Mouse (Mus musculus): ENCODE results near the gene Nutm1. TPM values are rescaled to one million over a fixed set of nuclear protein-coding genes. Genes with fewer than 3 reads are reported as not detected.

The Nutm1 gene
- total and polyA plus RNA-seq, 2 experiments from 2014 or later, result 0.08 TPM; not detected in 1

DNA sequence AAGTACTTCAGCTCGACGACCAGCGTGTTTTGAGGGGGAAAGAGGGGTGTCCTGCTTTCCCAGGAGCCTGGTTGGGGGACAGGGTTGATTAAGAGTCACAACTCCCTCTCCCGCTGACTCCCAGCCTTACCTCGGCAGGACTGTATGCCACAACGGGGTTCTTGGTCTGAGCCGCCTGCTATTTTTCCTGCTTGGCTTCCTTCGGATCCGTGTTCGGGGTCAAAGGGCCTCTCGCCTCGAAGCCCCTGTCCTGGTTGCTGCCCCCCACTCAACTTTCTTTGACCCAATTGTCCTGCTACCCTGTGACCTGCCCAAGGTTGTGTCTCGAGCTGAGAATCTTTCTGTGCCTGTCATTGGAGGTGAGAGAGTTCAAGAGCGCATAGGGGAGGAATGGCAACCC lies 17.3 kb downstream of the Nutm1 start:
- Histone ChIP-seq H3K27ac (ENCODE audit: low read depth, low read length) (no peak overlapping the region), H3K4me3 (ENCODE audit: low read depth, low read length) (no peak overlapping the region), H3K4me2 (ENCODE audit: low read depth) (no peak overlapping the region), H3K9me3 (ENCODE audit: low read length) (no peaks in the 10 kb centered on the region), H3K36me3 (ENCODE audit: insufficient read depth) (peaks cover 16% of the 10 kb centered on the region), H3K4me1 (ENCODE audit: insufficient read depth) (no peaks in the 10 kb centered on the region), H3K27me3 (ENCODE audit: insufficient read depth, low read length) (no peaks in the 10 kb centered on the region), H3K9ac (no peak overlapping the region)
- DNase-seq (no peak), ATAC-seq (no peak)
- 86% methylated on average over 14 of the region's 14 CpGs for WGBS
- no peak for TF ChIP-seq CTCF (IDR thresholded peaks at IDR 0.05; ENCODE audit: low read depth)

DNA sequence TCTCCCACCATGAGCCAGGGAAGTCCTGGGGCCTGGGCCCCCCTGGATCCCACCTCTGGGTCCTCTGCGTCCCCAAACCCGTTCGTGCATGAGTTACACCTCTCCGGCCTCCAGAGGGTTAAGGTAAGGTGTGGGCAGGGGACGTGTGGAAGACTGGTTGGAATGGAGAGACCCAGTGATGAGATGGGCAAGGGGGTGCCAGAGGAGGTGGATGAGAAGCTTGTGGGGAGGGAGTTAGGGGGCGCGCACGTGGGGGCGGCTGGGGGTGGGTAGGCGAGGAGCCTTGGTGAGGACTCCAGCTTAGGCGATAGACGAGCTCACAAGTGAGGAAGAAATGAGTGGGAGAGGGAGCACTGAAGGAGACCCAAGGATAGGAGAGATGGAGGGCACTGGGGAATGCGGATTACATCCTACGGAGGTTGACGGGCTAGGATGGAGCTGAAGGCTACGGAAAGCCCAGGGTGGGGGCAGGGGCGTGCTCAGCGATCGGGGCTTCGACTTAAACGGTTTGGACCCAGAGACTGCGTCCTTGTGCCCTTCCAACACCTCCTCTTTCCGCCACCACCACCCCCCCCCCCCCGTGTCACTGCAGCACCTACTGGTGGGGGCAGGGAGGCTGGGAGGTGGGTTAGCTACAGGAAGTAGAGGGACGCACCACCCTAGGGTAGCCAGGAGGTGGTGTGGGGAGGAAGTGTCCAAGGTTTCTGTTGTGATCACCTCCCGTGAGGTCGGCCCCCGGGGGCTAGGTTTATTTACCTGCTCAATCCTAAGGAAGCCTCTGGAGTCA lies 19.0 kb downstream of the Nutm1 start:
- under 1% methylated on average over 25 of the region's 28 CpGs for WGBS
- peak overlapping the region; percentile 96 for H3K9ac ChIP-seq
- H3K4me1 ChIP-seq (ENCODE audit: insufficient read depth), result no peaks in the 10 kb centered on the region
- peak overlapping the region; percentile 93 for H3K27ac ChIP-seq (ENCODE audit: low read depth, low read length)
- peaks cover 10% of the 10 kb centered on the region for H3K36me3 ChIP-seq (ENCODE audit: insufficient read depth)
- ATAC-seq, result peak; percentile 68
- no peaks in the 10 kb centered on the region for H3K9me3 ChIP-seq (ENCODE audit: low read length)
- DNase-seq, result peak; percentile 71
- peak; percentile 42 for TF ChIP-seq CTCF (IDR thresholded peaks at IDR 0.05; ENCODE audit: low read depth)
- no peaks in the 10 kb centered on the region for H3K27me3 ChIP-seq (ENCODE audit: insufficient read depth, low read length)
- H3K4me3 ChIP-seq (ENCODE audit: low read depth, low read length), result peak overlapping the region; percentile 83
- H3K4me2 ChIP-seq (ENCODE audit: low read depth), result peak overlapping the region; percentile 77

DNA sequence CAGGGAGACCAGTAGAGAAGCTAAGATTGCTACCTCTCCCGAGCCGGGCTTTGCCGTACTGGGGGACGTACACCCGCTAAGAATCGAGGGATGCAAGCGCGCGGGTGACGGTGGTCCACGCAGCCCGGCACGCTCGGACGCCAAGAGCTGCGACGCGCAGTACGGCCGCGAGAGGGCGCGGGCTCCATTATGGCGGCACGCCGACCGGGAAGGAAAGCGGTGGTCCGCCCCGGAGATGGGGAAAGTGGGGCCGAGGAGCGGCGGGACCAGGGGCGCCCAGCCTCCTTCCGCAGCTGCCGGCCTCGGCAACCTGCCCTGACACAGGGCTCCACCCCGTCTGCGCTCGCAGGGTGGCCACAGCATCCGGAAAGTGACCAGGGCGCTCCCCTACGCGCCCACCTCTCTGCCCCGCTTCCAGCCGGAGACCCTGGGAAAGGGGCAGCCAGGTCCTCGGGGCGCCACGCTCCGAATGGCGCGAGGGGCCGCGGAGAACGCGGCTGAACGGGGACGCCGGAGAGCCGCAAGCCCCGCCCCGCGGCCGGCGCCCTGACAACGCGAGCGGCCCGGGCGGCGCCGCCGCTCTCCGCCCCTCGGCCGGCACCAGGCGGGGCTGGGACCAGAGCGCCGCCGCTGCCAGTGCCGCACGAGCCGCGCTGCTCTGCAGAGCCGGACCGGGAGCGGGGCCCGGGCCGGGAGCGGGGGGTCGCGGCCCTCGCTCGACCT lies 19.7 kb downstream of the Nutm1 start, which contains the start of gene Lpcat4:
TSS of gene Lpcat4 (plus strand) at position 257 of the 723 bp plus-strand sequence.
- H3K4me1 ChIP-seq (ENCODE audit: insufficient read depth), result no peaks in the 10 kb centered on the region
- 3% methylated on average over 68 of the region's 94 CpGs for WGBS
- peak within 1 kb of the TSS; percentile 83 for H3K4me3 ChIP-seq (ENCODE audit: low read depth, low read length)
- peak; percentile 95 for TF ChIP-seq CTCF (IDR thresholded peaks at IDR 0.05; ENCODE audit: low read depth)
- ATAC-seq (peak; percentile 87), DNase-seq (peak; percentile 93)
- H3K27ac ChIP-seq (ENCODE audit: low read depth, low read length), result peak within 1 kb of the TSS; percentile 93
- H3K36me3 ChIP-seq (ENCODE audit: insufficient read depth), result peaks cover 4% of the 10 kb centered on the region
- H3K4me2 ChIP-seq (ENCODE audit: low read depth), result peak within 1 kb of the TSS; percentile 77
- H3K9ac ChIP-seq, result peak within 1 kb of the TSS; percentile 96
- no peaks in the 10 kb centered on the region for H3K27me3 ChIP-seq (ENCODE audit: insufficient read depth, low read length)
- no peaks in the 10 kb centered on the region for H3K9me3 ChIP-seq (ENCODE audit: low read length)

DNA sequence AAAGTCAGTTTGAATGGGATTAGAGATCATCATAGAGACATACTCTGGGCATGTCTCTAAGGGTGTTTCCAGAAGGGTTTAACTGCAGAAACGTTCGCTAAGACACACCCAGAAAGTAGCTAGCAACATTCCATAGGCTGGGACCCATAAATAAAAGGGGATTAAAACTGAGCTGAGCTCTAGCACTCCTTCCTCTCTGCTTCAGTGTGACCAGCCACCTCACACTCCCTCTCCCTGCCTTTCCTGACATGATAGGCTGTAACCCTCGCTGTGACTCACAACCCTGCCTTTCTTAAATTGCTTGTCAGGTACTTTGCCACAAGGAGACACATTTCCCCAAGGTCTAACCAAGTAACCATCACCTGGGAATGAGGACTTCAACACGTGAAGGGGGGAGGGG lies 21.1 kb downstream of the Nutm1 start:
- Histone ChIP-seq H3K9me3 (ENCODE audit: low read length) (no peaks in the 10 kb centered on the region), H3K4me2 (ENCODE audit: low read depth) (no peak overlapping the region), H3K9ac (no peak overlapping the region), H3K4me3 (ENCODE audit: low read depth, low read length) (no peak overlapping the region), H3K27ac (ENCODE audit: low read depth, low read length) (no peak overlapping the region), H3K36me3 (ENCODE audit: insufficient read depth) (no peaks in the 10 kb centered on the region), H3K27me3 (ENCODE audit: insufficient read depth, low read length) (no peaks in the 10 kb centered on the region), H3K4me1 (ENCODE audit: insufficient read depth) (no peaks in the 10 kb centered on the region)
- ATAC-seq (no peak), DNase-seq (no peak)
- 11% methylated on average over 4 of the region's 4 CpGs for WGBS
- TF ChIP-seq CTCF (IDR thresholded peaks at IDR 0.05; ENCODE audit: low read depth), result no peak

DNA sequence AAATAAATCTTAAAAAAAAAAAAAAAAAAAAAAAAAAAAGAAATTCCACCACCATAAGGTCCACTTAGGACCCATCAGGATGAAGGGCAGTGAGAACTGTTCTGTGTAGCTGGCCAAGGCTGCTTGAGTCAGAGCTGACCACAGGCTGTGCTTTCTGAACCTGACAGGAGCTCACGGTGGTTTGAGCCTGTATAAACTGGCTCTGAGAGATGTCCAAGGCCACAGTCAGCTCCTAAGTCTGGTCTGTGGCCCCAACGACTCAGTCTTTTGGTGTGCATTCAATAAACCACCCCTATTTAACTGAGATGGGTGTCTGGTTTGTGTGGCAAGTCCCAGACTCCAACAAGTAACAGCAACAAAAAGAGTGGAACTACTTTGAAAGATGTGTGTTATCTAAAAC lies 22.5 kb downstream of the Nutm1 start:
- Histone ChIP-seq H3K4me2 (ENCODE audit: low read depth) (no peak overlapping the region), H3K9ac (no peak overlapping the region), H3K4me3 (ENCODE audit: low read depth, low read length) (no peak overlapping the region), H3K36me3 (ENCODE audit: insufficient read depth) (no peaks in the 10 kb centered on the region), H3K27ac (ENCODE audit: low read depth, low read length) (no peak overlapping the region), H3K27me3 (ENCODE audit: insufficient read depth, low read length) (no peaks in the 10 kb centered on the region), H3K4me1 (ENCODE audit: insufficient read depth) (no peaks in the 10 kb centered on the region), H3K9me3 (ENCODE audit: low read length) (no peaks in the 10 kb centered on the region)
- ATAC-seq (no peak), DNase-seq (no peak)
- TF ChIP-seq CTCF (IDR thresholded peaks at IDR 0.05; ENCODE audit: low read depth), result no peak
- WGBS, result 69% methylated on average over 2 of the region's 2 CpGs

DNA sequence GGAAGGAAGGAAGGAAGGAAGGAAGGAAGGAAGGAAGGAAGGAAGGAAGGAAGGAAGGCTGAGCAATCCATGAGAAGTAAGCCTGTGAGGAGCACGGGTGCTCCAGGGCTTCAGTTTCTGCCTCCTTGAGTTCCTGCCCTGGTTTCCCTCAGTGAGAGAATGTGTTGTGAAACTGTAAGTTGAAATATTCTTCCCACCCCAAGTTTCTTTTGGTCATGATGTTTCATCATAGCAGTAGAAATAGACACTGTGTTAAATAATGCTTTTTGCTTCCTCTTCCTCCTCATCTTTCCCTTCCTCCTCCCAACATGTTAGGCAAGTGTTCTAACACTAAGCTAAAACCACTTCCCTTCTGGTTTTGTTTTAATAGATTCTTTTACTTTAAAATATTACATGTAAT lies 26.5 kb downstream of the Nutm1 start:
- no peak for TF ChIP-seq CTCF (IDR thresholded peaks at IDR 0.05; ENCODE audit: low read depth)
- WGBS, result 93% methylated on average over 1 of the region's 1 CpGs
- no peak for ATAC-seq

DNA sequence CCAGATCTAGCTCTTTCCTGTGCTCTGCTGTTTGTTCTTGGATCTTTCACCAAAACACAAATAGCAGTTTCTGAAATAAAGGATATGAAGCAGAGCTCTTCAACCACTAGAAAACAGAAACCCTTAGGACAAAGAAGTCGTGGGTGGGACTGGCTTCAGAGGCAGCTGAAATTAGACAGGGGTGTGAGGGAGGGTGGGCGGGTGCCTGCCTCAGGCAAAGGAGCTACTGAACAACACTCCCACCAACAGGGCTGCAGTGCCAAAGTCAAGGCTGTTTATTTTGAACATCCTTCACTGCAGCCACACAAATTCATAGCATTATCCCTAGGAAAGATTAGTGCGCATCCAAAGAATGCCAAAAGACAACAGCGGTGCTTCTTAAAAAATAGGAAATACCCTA lies 34.7 kb downstream of the Nutm1 start:
- H3K4me1 ChIP-seq (ENCODE audit: insufficient read depth), result no peaks in the 10 kb centered on the region
- 60% methylated on average over 4 of the region's 4 CpGs for WGBS
- no peak for TF ChIP-seq CTCF (IDR thresholded peaks at IDR 0.05; ENCODE audit: low read depth)

More for the DNA sequence above, 26.5 kb downstream of the Nutm1 start:
- H3K27ac ChIP-seq (ENCODE audit: low read depth, low read length), result no peak overlapping the region
- H3K4me3 ChIP-seq (ENCODE audit: low read depth, low read length), result no peak overlapping the region
- H3K9ac ChIP-seq, result no peak overlapping the region
- no peaks in the 10 kb centered on the region for H3K4me1 ChIP-seq (ENCODE audit: insufficient read depth)
- H3K4me2 ChIP-seq (ENCODE audit: low read depth), result no peak overlapping the region
- no peak for DNase-seq
- H3K9me3 ChIP-seq (ENCODE audit: low read length), result no peaks in the 10 kb centered on the region
- H3K36me3 ChIP-seq (ENCODE audit: insufficient read depth), result no peaks in the 10 kb centered on the region
- H3K27me3 ChIP-seq (ENCODE audit: insufficient read depth, low read length), result no peaks in the 10 kb centered on the region

More for the DNA sequence above, 34.7 kb downstream of the Nutm1 start:
- H3K36me3 ChIP-seq (ENCODE audit: insufficient read depth), result no peaks in the 10 kb centered on the region
- H3K27ac ChIP-seq (ENCODE audit: low read depth, low read length), result no peak overlapping the region
- ATAC-seq, result no peak
- no peak overlapping the region for H3K4me2 ChIP-seq (ENCODE audit: low read depth)
- DNase-seq, result no peak
- H3K9me3 ChIP-seq (ENCODE audit: low read length), result no peaks in the 10 kb centered on the region
- no peaks in the 10 kb centered on the region for H3K27me3 ChIP-seq (ENCODE audit: insufficient read depth, low read length)
- H3K4me3 ChIP-seq (ENCODE audit: low read depth, low read length), result no peak overlapping the region
- no peak overlapping the region for H3K9ac ChIP-seq
